Mouse (Mus musculus) adrenal gland (tissue): Measurements from ENCODE around the gene Cdh13.

Experiments used
- intact Hi-C: fragments of 180-260 bp; cut with DNase I; formaldehyde crosslinking; loops from one replicate; pipeline ENCODE4 v1.15.1; 2025
- long read RNA-seq, 2 experiments: library from polyadenylated mRNA; unstranded; transcript quantifications; one replicate each; pipeline ENCODE4 v2.0.0; 2020; ENCODE audit warnings: borderline replicate concordance in 1 of 2; ENCODE audit not compliant: insufficient replicate concordance in 1 of 2

The Cdh13 gene
- long read RNA-seq, experiment 1, partial matches to known transcripts, result 2 of 5 reads
- long read RNA-seq, experiment 1, other reads (novel, unspliced or antisense), result 3 of 5 reads
- long read RNA-seq, experiment 2, partial matches to known transcripts, result 4 of 6 reads
- long read RNA-seq, experiment 2, other reads (novel, unspliced or antisense), result 2 of 6 reads

- intact Hi-C loops, result no loop called here
Measured at GRCm38 (mm10) chr8:118283600-118284111, at the start of gene Cdh13. Gene Cdh13, plus strand, starts transcription at chr8:118283733.

- intact Hi-C loops, result no loop called here
Measured at GRCm38 (mm10) chr8:118235626-118236025, 47.9 kb upstream of the Cdh13 start.

GRCm38 (mm10) chr8:118237150-118237620 is 46.3 kb upstream of the Cdh13 start:
- intact Hi-C loops, result no loop called here

- intact Hi-C loops, result no loop called here
Measured at GRCm38 (mm10) chr8:118238156-118238555, 45.4 kb upstream of the Cdh13 start.

- intact Hi-C loops, result no loop called here
Measured at GRCm38 (mm10) chr8:118239186-118239585, 44.3 kb upstream of the Cdh13 start.

GRCm38 (mm10) chr8:118249319-118249718 is 34.2 kb upstream of the Cdh13 start:
- intact Hi-C loops, result no loop called here

GRCm38 (mm10) chr8:118249923-118250322 is 33.6 kb upstream of the Cdh13 start:
- intact Hi-C loops, result no loop called here

- intact Hi-C loops, result loop anchor here (1.0 kb wide), 1 partner anchor 12 kb away; no protein-coding TSS in a partner anchor
Measured at GRCm38 (mm10) chr8:118263117-118263516, 20.4 kb upstream of the Cdh13 start.

- intact Hi-C loops, result loop anchor here (10.0 kb wide), 2 partner anchors 86 to 336 kb away; no protein-coding TSS in a partner anchor
Measured at GRCm38 (mm10) chr8:118270751-118271402, 12.7 kb upstream of the Cdh13 start.

- intact Hi-C loops, result loop anchor here (10.0 kb wide), 2 partner anchors 88 to 338 kb away; no protein-coding TSS in a partner anchor
Measured at GRCm38 (mm10) chr8:118272493-118272892, 11.0 kb upstream of the Cdh13 start.

GRCm38 (mm10) chr8:118274243-118274642 is 9.3 kb upstream of the Cdh13 start:
- intact Hi-C loops, result loop anchor here (10.0 kb wide), 2 partner anchors 89 to 339 kb away; no protein-coding TSS in a partner anchor

- intact Hi-C loops, result loop anchor here (10.0 kb wide), 2 partner anchors 90 to 340 kb away; no protein-coding TSS in a partner anchor
Measured at GRCm38 (mm10) chr8:118274688-118275087, 8.8 kb upstream of the Cdh13 start.

GRCm38 (mm10) chr8:118284112-118285029 is 838 bp downstream of the Cdh13 start:
- intact Hi-C loops, result no loop called here

GRCm38 (mm10) chr8:118285596-118286281 is 2.2 kb downstream of the Cdh13 start:
- intact Hi-C loops, result no loop called here

GRCm38 (mm10) chr8:118286282-118287180 is 3.0 kb downstream of the Cdh13 start:
- intact Hi-C loops, result loop anchor here (1.0 kb wide), 1 partner anchor 564 kb away; no protein-coding TSS in a partner anchor

GRCm38 (mm10) chr8:118287496-118287895 is 4.0 kb downstream of the Cdh13 start:
- intact Hi-C loops, result loop anchor here (1.0 kb wide), 1 partner anchor 563 kb away; no protein-coding TSS in a partner anchor

GRCm38 (mm10) chr8:118288259-118288952 is 4.9 kb downstream of the Cdh13 start:
- intact Hi-C loops, result no loop called here

GRCm38 (mm10) chr8:118289091-118289490 is 5.6 kb downstream of the Cdh13 start:
- intact Hi-C loops, result no loop called here

- intact Hi-C loops, result no loop called here
Measured at GRCm38 (mm10) chr8:118289525-118289924, 6.0 kb downstream of the Cdh13 start.
